Comparison of ENCODE assay signal across 8 mouse cellular contexts in genomic region chr9:88858566-88859492, GRCm38 (mm10). TPM values are rescaled to one million over a fixed set of nuclear protein-coding genes. Genes with fewer than 3 reads are reported as not detected.
A peak's percentile ranks its signal among the peaks of the same experiment; 100 is the strongest.
DNase-seq lines count a peak whose midpoint lies in the region; ATAC-seq lines count a peak whose summit lies in the region.
"Not testable (repeated sequence)": the region's sequence is repeated elsewhere in the genome, so short reads cannot be mapped to it uniquely, and the experiment has no call there.

No protein-coding gene starts in this region.

- DNase-seq in WW6 (ENCODE audit: low read depth, low spot score) = peak; percentile 50
- DNase-seq in cerebellum, postnatal 36 days = peak; percentile 64 to 74
- peak; percentile 77 to 85 for DNase-seq in frontal cortex, postnatal 36 days (ENCODE audit: low spot score in 2 of 2)
- peak; percentile 78 to 83 for DNase-seq in layer of hippocampus, postnatal 36 days
- peak; percentile 86 for DNase-seq in lung, postnatal 25 days (ENCODE audit: low spot score)
- DNase-seq in retina, adult 2 months (ENCODE audit: low read depth, low spot score) = peak; percentile 39
- DNase-seq in thymus, postnatal 25 days = peak; percentile 67

- not testable (repeated sequence) for H3K9me3 ChIP-seq in hindbrain, embryonic 15.5 days

- H3K36me3 ChIP-seq in hindbrain, embryonic 15.5 days = not testable (repeated sequence)

- peak overlapping the region; percentile 52 for H3K4me3 ChIP-seq in hindbrain, embryonic 15.5 days

- H3K4me1 ChIP-seq in hindbrain, embryonic 15.5 days (replicated peaks) = not testable (repeated sequence)

- peak overlapping the region; percentile 89 for H3K4me2 ChIP-seq in hindbrain, embryonic 15.5 days

- peak; percentile 99 for ATAC-seq in hindbrain, embryonic 15.5 days (ENCODE audit: low FRiP score, low read depth)

- H3K27me3 ChIP-seq in hindbrain, embryonic 15.5 days = not testable (repeated sequence)

- peak overlapping the region; percentile 39 for H3K9ac ChIP-seq in hindbrain, embryonic 15.5 days

- 1% methylated on average over 52 of the region's 52 CpGs for WGBS in hindbrain, embryonic 15.5 days

- H3K27ac ChIP-seq in hindbrain, embryonic 15.5 days (replicated peaks) = not testable (repeated sequence)

RNA-seq across cellular contexts. Expression of gene Trim43c, which starts 19.9 kb away (rescaled TPM):
- polyA plus RNA-seq in hindbrain, embryonic 15.5 days (2015; fragmentation: Nextera tagmentation; extraction: Ambion mirVana) = not detected in 2 replicates
- total RNA-seq in layer of hippocampus, postnatal 36 days (2021) = not detected
